Mouse (Mus musculus): ENCODE data around the gene Pepd. TPM values are rescaled to one million over a fixed set of nuclear protein-coding genes. Genes with fewer than 3 reads are reported as not detected.

Gene Pepd
- 66.4 and 69.0 TPM in 2 replicates for polyA plus RNA-seq (2015; fragmentation: Nextera tagmentation; extraction: Ambion mirVana)

GRCm38 (mm10) chr7:34911919-34912897, at the start of gene Pepd:
Gene Pepd (plus strand): TSS chr7:34912379.

GRCm38 (mm10) chr7:35056436-35056864, 144.3 kb downstream of the Pepd start, which contains the start of gene Cebpg:
Gene Cebpg (minus strand): TSS chr7:35056573.

Small RNAs within 50 kb of the gene (microRNA-seq; reads per million reads assigned to microRNA genes)
- gene Gm25033: not detected

Other genes with a start within 250 kb of the Pepd start
- 8.9 and 10.2 TPM in 2 replicates for gene Chst8, start 99.7 kb upstream of the Pepd start, polyA plus RNA-seq (2015; fragmentation: Nextera tagmentation; extraction: Ambion mirVana)
- gene Cebpg, start 144.2 kb downstream of the Pepd start, polyA plus RNA-seq (2015; fragmentation: Nextera tagmentation; extraction: Ambion mirVana): 23.1 and 24.0 TPM in 2 replicates
- 0.96 and 1.5 TPM in 2 replicates for gene Cebpa, start 206.9 kb downstream of the Pepd start, polyA plus RNA-seq (2015; fragmentation: Nextera tagmentation; extraction: Ambion mirVana)

Data from neural tube, postnatal 0 days (tissue).